Mouse (Mus musculus) midbrain, embryonic 16.5 days (tissue): ENCODE measurements around the gene Vamp2. TPM values are rescaled to one million over a fixed set of nuclear protein-coding genes. Genes with fewer than 3 reads are reported as not detected.

Experiments used
- ATAC-seq: fragments of 200-750 bp; cut with Nextera tagmentation; 2 replicates; pipeline ENCODE4 v1.8.0; 2017; ENCODE audit warnings: moderate TSS enrichment
- H3K27ac ChIP-seq: fragments of 300-500 bp; sonication (generic); 2 replicates; pipeline ENCODE4 v1.5.1; 2014; ENCODE audit warnings: mild to moderate bottlenecking, low read length, mixed read lengths
- H3K27me3 ChIP-seq: fragments of 300-500 bp; sonication (generic); 2 replicates; pipeline ENCODE4 v1.6.1; 2014; ENCODE audit warnings: low read depth, low read length, mixed read lengths; ENCODE audit not compliant: control insufficient read depth, insufficient read depth
- H3K36me3 ChIP-seq: fragments of 300-500 bp; sonication (generic); 2 replicates; pipeline ENCODE4 v1.6.1; 2014; ENCODE audit warnings: mild to moderate bottlenecking, low read length, moderate library complexity, mixed read lengths; ENCODE audit not compliant: control insufficient read depth, insufficient read depth
- H3K4me1 ChIP-seq: fragments of 300-500 bp; sonication (generic); 2 replicates; pipeline ENCODE4 v1.6.1; 2014; ENCODE audit warnings: mild to moderate bottlenecking, low read length, mixed read lengths; ENCODE audit not compliant: control insufficient read depth, insufficient read depth
- H3K4me2 ChIP-seq: fragments of 300-500 bp; sonication (generic); 2 replicates; pipeline ENCODE4 v1.6.1; 2014; ENCODE audit warnings: mild to moderate bottlenecking, low read length, mixed read lengths
- H3K4me3 ChIP-seq: fragments of 300-500 bp; sonication (generic); 2 replicates; pipeline ENCODE4 v1.5.1; 2014; ENCODE audit warnings: low read depth, mild to moderate bottlenecking, low read length, moderate library complexity, mixed read lengths
- H3K9ac ChIP-seq: fragments of 300-500 bp; sonication (generic); 2 replicates; pipeline ENCODE4 v1.6.1; 2014; ENCODE audit warnings: low read depth, low read length, mixed read lengths
- H3K9me3 ChIP-seq: fragments of 300-500 bp; sonication (generic); replicated peaks from 2 replicates; pipeline ENCODE4 v1.6.1; 2014; ENCODE audit warnings: mild to moderate bottlenecking, low read length, mixed read lengths; ENCODE audit not compliant: control insufficient read depth, poor library complexity, severe bottlenecking
- WGBS: fragments of 180-500 bp; shearing (Covaris S2); extraction: QIAGEN DNeasy Blood & Tissue Kit; methylation state at CpG from one replicate; pipeline ENCODE4 v1.1.7; 2014; 5-methylcytosine and 5-hydroxymethylcytosine counted together
- polyA plus RNA-seq: library from polyadenylated mRNA; unstranded; fragments of >200 nt; fragmentation: Nextera tagmentation; extraction: Ambion mirVana; gene quantifications from 2 replicates; pipeline ENCODE4 v1.2.1, GENCODE M21; 2015

Vamp2 gene
- polyA plus RNA-seq, 1 experiment from 2014 or later = 438 TPM

- ATAC-seq = no peak
Measured at GRCm38 (mm10) chr11:69111051-69111810, 22.9 kb downstream of the Vamp2 start.

GRCm38 (mm10) chr11:69111865-69112264, 23.6 kb downstream of the Vamp2 start:
- no peak for ATAC-seq
- no peak overlapping the region for H3K9ac ChIP-seq

More at GRCm38 (mm10) chr11:69111051-69111810, 22.9 kb downstream of the Vamp2 start:
- WGBS = 3% methylated on average over 21 of the region's 21 CpGs
- peak overlapping the region; percentile 31; the same call in 1 of the 2 replicates for H3K9ac ChIP-seq
- peaks cover 10% of the 10 kb centered on the region for H3K36me3 ChIP-seq
- no peaks in the 10 kb centered on the region for H3K27me3 ChIP-seq
- 0 out of 2 replicates have a peak, but pooled peaks cover 2% of the 10 kb centered on the region for H3K4me1 ChIP-seq
- no peaks in the 10 kb centered on the region for H3K9me3 ChIP-seq
- peak overlapping the region; percentile 67 for H3K4me2 ChIP-seq
- H3K27ac ChIP-seq = no peak overlapping the region
- H3K4me3 ChIP-seq = peak overlapping the region; percentile 47

GRCm38 (mm10) chr11:69114018-69114417, 25.7 kb downstream of the Vamp2 start:
- no peak for ATAC-seq
- 78% methylated on average over 3 of the region's 3 CpGs for WGBS
- H3K27ac ChIP-seq = no peak overlapping the region
- H3K27me3 ChIP-seq = no peaks in the 10 kb centered on the region
- no peaks in the 10 kb centered on the region for H3K9me3 ChIP-seq
- H3K4me1 ChIP-seq = peaks cover 12% of the 10 kb centered on the region
- no peak overlapping the region for H3K9ac ChIP-seq
- no peak overlapping the region for H3K4me3 ChIP-seq
- H3K36me3 ChIP-seq = peaks cover under 1% of the 10 kb centered on the region; the same call in 1 of the 2 replicates
- no peak overlapping the region for H3K4me2 ChIP-seq

More at GRCm38 (mm10) chr11:69111865-69112264, 23.6 kb downstream of the Vamp2 start:
- Histone ChIP-seq H3K27me3 (no peaks in the 10 kb centered on the region), H3K36me3 (peaks cover 10% of the 10 kb centered on the region; the same call in 1 of the 2 replicates), H3K4me1 (peaks cover 4% of the 10 kb centered on the region; the same call in 1 of the 2 replicates), H3K4me2 (peak overlapping the region; percentile 67; the same call in 1 of the 2 replicates), H3K27ac (no peak overlapping the region), H3K4me3 (no peak overlapping the region), H3K9me3 (no peaks in the 10 kb centered on the region)
- 60% methylated on average over 4 of the region's 4 CpGs for WGBS

GRCm38 (mm10) chr11:69114621-69115020, 26.3 kb downstream of the Vamp2 start:
- Histone ChIP-seq H3K4me2 (no peak overlapping the region), H3K4me1 (peaks cover 15% of the 10 kb centered on the region), H3K4me3 (no peak overlapping the region), H3K9me3 (no peaks in the 10 kb centered on the region), H3K9ac (no peak overlapping the region), H3K36me3 (no peaks in the 10 kb centered on the region), H3K27me3 (no peaks in the 10 kb centered on the region), H3K27ac (no peak overlapping the region)
- ATAC-seq = no peak
- 78% methylated on average over 3 of the region's 3 CpGs for WGBS

- ATAC-seq = no peak
- WGBS = 65% methylated on average over 5 of the region's 5 CpGs
- Histone ChIP-seq H3K27ac (no peak overlapping the region), H3K4me1 (peaks cover 28% of the 10 kb centered on the region), H3K9me3 (no peaks in the 10 kb centered on the region), H3K36me3 (no peaks in the 10 kb centered on the region), H3K27me3 (peaks cover 4% of the 10 kb centered on the region; the same call in 1 of the 2 replicates), H3K4me3 (no peak overlapping the region; the same call in 1 of the 2 replicates), H3K9ac (no peak overlapping the region), H3K4me2 (peak overlapping the region; percentile 95)
Measured at GRCm38 (mm10) chr11:69116843-69117242, 28.6 kb downstream of the Vamp2 start.

GRCm38 (mm10) chr11:69117737-69118695, 29.7 kb downstream of the Vamp2 start:
- Histone ChIP-seq H3K27me3 (peaks cover 4% of the 10 kb centered on the region; the same call in 1 of the 2 replicates), H3K4me3 (peak overlapping the region; percentile 60), H3K4me2 (peak overlapping the region; percentile 95), H3K36me3 (no peaks in the 10 kb centered on the region), H3K9me3 (no peaks in the 10 kb centered on the region), H3K9ac (peak overlapping the region; percentile 66), H3K27ac (peak overlapping the region; percentile 72), H3K4me1 (peaks cover 28% of the 10 kb centered on the region)
- WGBS = under 1% methylated on average over 44 of the region's 45 CpGs
- no peak for ATAC-seq

- Histone ChIP-seq H3K4me1 (peaks cover 28% of the 10 kb centered on the region), H3K27ac (no peak overlapping the region)
Measured at GRCm38 (mm10) chr11:69118765-69119164, 30.5 kb downstream of the Vamp2 start.

GRCm38 (mm10) chr11:69119446-69120155, 31.3 kb downstream of the Vamp2 start:
- Histone ChIP-seq H3K27me3 (peaks cover 4% of the 10 kb centered on the region; the same call in 1 of the 2 replicates), H3K4me3 (no peak overlapping the region), H3K4me2 (peak overlapping the region; percentile 95), H3K27ac (no peak overlapping the region), H3K9ac (no peak overlapping the region), H3K9me3 (no peaks in the 10 kb centered on the region), H3K36me3 (no peaks in the 10 kb centered on the region), H3K4me1 (peaks cover 28% of the 10 kb centered on the region)
- ATAC-seq = no peak
- WGBS = 34% methylated on average over 14 of the region's 14 CpGs

More at GRCm38 (mm10) chr11:69118765-69119164, 30.5 kb downstream of the Vamp2 start:
- ATAC-seq = peak; percentile 21; the same call in 1 of the 2 replicates
- WGBS = under 1% methylated on average over 15 of the region's 15 CpGs
- peak overlapping the region; percentile 95 for H3K4me2 ChIP-seq
- peak overlapping the region; percentile 60 for H3K4me3 ChIP-seq
- no peaks in the 10 kb centered on the region for H3K36me3 ChIP-seq
- H3K9me3 ChIP-seq = no peaks in the 10 kb centered on the region
- peaks cover 4% of the 10 kb centered on the region; the same call in 1 of the 2 replicates for H3K27me3 ChIP-seq
- peak overlapping the region; percentile 53 for H3K9ac ChIP-seq
